Comparison of ENCODE assay signal across 9 mouse cellular contexts in the genomic region with DNA sequence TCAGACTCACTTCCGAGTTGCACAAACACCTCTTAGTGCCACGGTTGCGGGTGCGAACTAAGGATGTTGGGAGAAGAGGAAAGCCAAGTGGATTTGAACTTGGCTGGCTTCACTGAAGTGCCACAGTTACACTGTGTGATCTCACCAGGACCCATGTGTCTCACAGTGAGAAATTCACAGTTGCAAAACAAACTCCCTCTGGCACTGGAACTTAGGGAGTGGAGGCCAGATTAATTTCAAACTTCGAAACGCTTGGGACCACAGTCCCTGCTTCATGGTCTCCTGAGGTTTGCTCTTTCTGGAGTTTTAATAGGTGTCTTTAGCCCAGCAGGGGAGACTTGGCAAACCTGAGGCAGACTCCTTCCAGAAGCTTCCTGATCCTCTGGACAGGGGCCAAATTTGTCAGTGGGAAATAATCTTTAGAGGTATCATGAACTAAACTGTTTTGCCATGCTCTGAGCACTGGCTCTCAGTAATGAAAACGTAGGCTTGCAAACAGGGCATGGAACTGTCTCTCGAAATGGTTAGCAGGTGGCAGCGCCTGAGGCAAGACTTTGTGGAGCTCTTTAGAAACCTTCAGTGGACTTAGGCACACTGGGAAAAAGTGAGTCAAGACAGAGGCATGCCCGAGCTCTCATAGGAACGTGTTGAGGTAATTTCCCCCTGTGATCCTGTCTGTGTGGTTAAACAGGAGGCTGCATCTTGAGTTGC.
A peak's percentile ranks its signal among the peaks of the same experiment; 100 is the strongest.
DNase-seq lines count a peak whose midpoint lies in the region; ATAC-seq and TF ChIP-seq lines count a peak whose summit lies in the region.
"Had no signal": no experiment of that assay in that cellular context is flagged by ENCODE, and none has a peak within 500 bp of the region (broad histone marks: within the 10 kb centered on the region; RNA-seq: fewer than 3 reads in every experiment).

No protein-coding gene starts in this region.

- H3K36me3 ChIP-seq in thymus, adult 2 months (ENCODE audit: control insufficient read depth, insufficient read depth, low read length), result no peaks in the 10 kb centered on the region
- H3K36me3 ChIP-seq: midbrain, embryonic 12.5 days had no signal

- TF ChIP-seq POLR2A in embryonic fibroblast, embryonic 13.5 days (IDR thresholded peaks at IDR 0.05; ENCODE audit: low read depth, low read length), result no peak
- no peak for TF ChIP-seq POLR2A in thymus, adult 2 months (IDR thresholded peaks at IDR 0.05; ENCODE audit: control insufficient read depth, extremely low read depth, insufficient read depth, low read length, poor library complexity)

- peaks cover 19% of the 10 kb centered on the region for H3K4me1 ChIP-seq in embryonic fibroblast, embryonic 13.5 days (ENCODE audit: control insufficient read depth, insufficient read depth, low read length)
- no peaks in the 10 kb centered on the region; the same call in 1 of the 2 replicates for H3K4me1 ChIP-seq in thymus, adult 2 months (replicated peaks; ENCODE audit: control insufficient read depth, insufficient read depth, low read length)
- H3K4me1 ChIP-seq: midbrain, embryonic 12.5 days had no signal

- peak; percentile 73 for ATAC-seq in inflammation-experienced regulatory T-cells, adult 6 months
- ATAC-seq in erythroblast, adult 5-6 weeks (replicated peaks; ENCODE audit: low FRiP score, poor library complexity, severe bottlenecking), result no peak

- DNase-seq in cerebellum, postnatal 36 days, result peak; percentile 9 to 21
- no peak for DNase-seq in cerebellum, adult 11 months
- peak; percentile 70 for DNase-seq in 3134 (ENCODE audit: extremely low read depth, insufficient read length, low spot score)
- DNase-seq in B cell, adult 2 months, result no peak
- no peak for DNase-seq in thymus, adult 2 months

- WGBS in thymus, adult 2 months, result 83% methylated on average over 11 of the region's 11 CpGs

- no peak overlapping the region for H3K4me3 ChIP-seq in embryonic fibroblast, embryonic 13.5 days (ENCODE audit: insufficient read depth, low read length)
- H3K4me3 ChIP-seq in thymus, adult 2 months (ENCODE audit: control insufficient read depth, insufficient read depth, low read length), result no peak overlapping the region
- H3K4me3 ChIP-seq: midbrain, embryonic 12.5 days had no signal

- peak overlapping the region; percentile 99 for H3K27ac ChIP-seq in embryonic fibroblast, embryonic 13.5 days (ENCODE audit: insufficient read depth, low read length)
- no peak overlapping the region for H3K27ac ChIP-seq in thymus, adult 2 months (ENCODE audit: control insufficient read depth, insufficient read depth, low read length)
- H3K27ac ChIP-seq: midbrain, embryonic 12.5 days had no signal

- no peaks in the 10 kb centered on the region for H3K27me3 ChIP-seq in thymus, adult 2 months (ENCODE audit: control insufficient read depth, insufficient read depth, low read length)
- H3K27me3 ChIP-seq: midbrain, embryonic 12.5 days had no signal

- no peak for TF ChIP-seq CTCF in embryonic fibroblast, embryonic 13.5 days (IDR thresholded peaks at IDR 0.05; ENCODE audit: borderline replicate concordance, insufficient read depth, low read length)
- no peak for TF ChIP-seq CTCF in thymus, adult 2 months (IDR thresholded peaks at IDR 0.05; ENCODE audit: borderline replicate concordance, control insufficient read depth, extremely low read depth, insufficient read depth, low read length, poor library complexity)

Comparison
In these comparisons a context has a peak if more than half of its experiments do, and no peak if none do; other contexts are left out.
1. DNase-seq: peak in cerebellum, postnatal 36 days (2 of 2) and 3134 (single experiment); none in cerebellum, adult 11 months (single experiment), B cell, adult 2 months (0 of 2) and thymus, adult 2 months (single experiment).